9 mouse cellular contexts compared by ENCODE assay signal in genomic region chr8:80313883-80314635, GRCm38 (mm10).
DNase-seq lines count a peak whose midpoint lies in the region; ATAC-seq and TF ChIP-seq lines count a peak whose summit lies in the region.
"Had no signal": no experiment of that assay in that cellular context is flagged by ENCODE, and none has a peak within 500 bp of the region (broad histone marks: within the 10 kb centered on the region; RNA-seq: fewer than 3 reads in every experiment).

No protein-coding gene starts in this region.

- H3K4me3 ChIP-seq in heart, embryonic 10.5 days, result no peak overlapping the region
- no peak overlapping the region for H3K4me3 ChIP-seq in thymus, adult 2 months (ENCODE audit: control insufficient read depth, insufficient read depth, low read length)

- 10% methylated on average over 12 of the region's 12 CpGs for WGBS in heart, embryonic 10.5 days
- 74% methylated on average over 12 of the region's 12 CpGs for WGBS in thymus, adult 2 months

- no peaks in the 10 kb centered on the region for H3K27me3 ChIP-seq in heart, embryonic 10.5 days (ENCODE audit: insufficient read depth, poor library complexity, severe bottlenecking)
- no peaks in the 10 kb centered on the region for H3K27me3 ChIP-seq in thymus, adult 2 months (ENCODE audit: control insufficient read depth, insufficient read depth, low read length)
- H3K27me3 ChIP-seq: neural tube, embryonic 13.5 days had no signal

- H3K4me1 ChIP-seq in heart, embryonic 10.5 days, result peaks cover 37% of the 10 kb centered on the region
- no peaks in the 10 kb centered on the region for H3K4me1 ChIP-seq in thymus, adult 2 months (replicated peaks; ENCODE audit: control insufficient read depth, insufficient read depth, low read length)

- TF ChIP-seq POLR2A in thymus, adult 2 months (IDR thresholded peaks at IDR 0.05; ENCODE audit: control insufficient read depth, extremely low read depth, insufficient read depth, low read length, poor library complexity), result no peak

- DNase-seq in heart, embryonic 10.5 days (ENCODE audit: low spot score), result no peak
- DNase-seq in heart, adult 18-20 months, result no peak
- peak; percentile 16 for DNase-seq in ovary, postnatal 36 days (ENCODE audit: low spot score)
- DNase-seq in ovary, postnatal 10 days (ENCODE audit: low spot score), result no peak
- DNase-seq in layer of hippocampus, postnatal 10 days (ENCODE audit: low spot score in 2 of 2), result no peak
- DNase-seq in spleen, postnatal 14 days (ENCODE audit: low spot score in 2 of 2), result no peak
- no peak for DNase-seq in thymus, adult 2 months

- peak; percentile 76 for ATAC-seq in megakaryocyte, adult 5-6 weeks (ENCODE audit: poor library complexity, severe bottlenecking)

- H3K9me3 ChIP-seq in heart, embryonic 10.5 days, result no peaks in the 10 kb centered on the region
- H3K9me3 ChIP-seq: neural tube, embryonic 13.5 days had no signal

- no peaks in the 10 kb centered on the region for H3K36me3 ChIP-seq in heart, embryonic 10.5 days
- no peaks in the 10 kb centered on the region for H3K36me3 ChIP-seq in thymus, adult 2 months (ENCODE audit: control insufficient read depth, insufficient read depth, low read length)
- H3K36me3 ChIP-seq: neural tube, embryonic 13.5 days had no signal

- no peak for TF ChIP-seq CTCF in thymus, adult 2 months (IDR thresholded peaks at IDR 0.05; ENCODE audit: borderline replicate concordance, control insufficient read depth, extremely low read depth, insufficient read depth, low read length, poor library complexity)

- H3K27ac ChIP-seq in heart, embryonic 10.5 days, result 0 out of 2 replicates have a peak overlapping the region, but pooled peaks have one; percentile 49
- H3K27ac ChIP-seq in thymus, adult 2 months (ENCODE audit: control insufficient read depth, insufficient read depth, low read length), result no peak overlapping the region
